Mouse (Mus musculus) kidney, adult 9 months (tissue): Measurements from ENCODE around the gene Trpv3.

Experiments
- DNase-seq: peaks from one replicate; pipeline ENCODE4 v3.0.0; 2022

Trpv3 gene

DNA sequence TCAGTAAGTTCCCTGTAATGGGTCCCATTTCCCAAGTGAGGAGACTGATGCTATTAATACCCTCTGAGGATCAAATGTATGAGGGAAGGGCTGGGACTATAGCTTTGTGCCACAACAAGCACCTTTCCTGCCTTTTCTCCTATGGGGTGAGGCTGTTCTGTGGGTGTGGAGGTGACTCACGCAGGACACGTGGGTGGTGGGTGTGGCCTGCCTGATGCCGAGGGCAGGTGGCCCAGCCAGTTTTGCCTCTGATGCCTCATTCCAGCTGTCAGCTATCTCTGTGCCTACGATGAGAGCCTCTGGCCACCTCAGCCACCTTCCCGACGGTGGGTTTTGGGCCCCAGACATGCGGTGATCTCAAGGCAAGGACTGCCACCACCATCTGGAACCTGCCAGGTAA lies at the start of gene Trpv3:
Trpv3 (plus strand) TSS at position 122 of the 400 bp plus-strand sequence.
- DNase-seq, result no peak

DNA sequence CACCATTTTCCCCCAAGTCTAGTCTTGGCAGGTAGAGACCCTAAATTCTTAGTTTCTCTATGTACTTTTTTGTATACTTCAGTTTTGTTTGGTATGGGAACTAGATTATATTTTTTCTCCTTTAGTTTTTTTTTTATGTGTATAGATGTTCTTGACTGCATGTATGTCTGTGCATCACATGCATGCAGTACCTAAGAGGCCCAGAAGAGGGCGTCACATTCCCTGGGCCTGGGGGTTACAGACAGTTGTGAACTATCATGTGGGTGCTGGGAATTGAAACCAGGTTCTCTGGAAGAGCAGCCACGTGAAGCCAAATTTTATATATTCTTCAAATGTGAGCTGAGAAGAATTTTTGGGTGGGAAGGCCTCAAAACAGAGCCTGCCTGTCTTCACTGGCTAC lies 47.5 kb upstream of the Trpv3 start:
- no peak for DNase-seq

DNA sequence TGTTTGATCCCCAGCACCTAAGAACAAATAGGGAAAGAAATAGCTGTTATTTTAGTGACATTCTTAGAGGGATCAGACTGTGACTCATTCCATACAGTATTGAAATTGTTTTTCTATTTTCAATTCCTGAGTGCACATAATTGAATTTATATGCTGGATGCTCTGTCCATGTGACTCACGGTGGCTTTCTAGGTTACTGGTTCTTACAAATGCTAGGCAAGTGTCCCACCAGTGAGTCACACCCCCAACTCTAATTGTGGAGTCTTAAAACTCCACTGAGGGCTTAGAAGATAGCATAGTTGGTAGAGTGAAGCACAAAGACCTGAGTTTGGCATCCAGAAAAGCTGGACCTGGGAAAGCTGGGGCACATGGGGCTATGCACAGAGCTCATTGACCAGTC lies 46.5 kb upstream of the Trpv3 start:
- no peak for DNase-seq

DNA sequence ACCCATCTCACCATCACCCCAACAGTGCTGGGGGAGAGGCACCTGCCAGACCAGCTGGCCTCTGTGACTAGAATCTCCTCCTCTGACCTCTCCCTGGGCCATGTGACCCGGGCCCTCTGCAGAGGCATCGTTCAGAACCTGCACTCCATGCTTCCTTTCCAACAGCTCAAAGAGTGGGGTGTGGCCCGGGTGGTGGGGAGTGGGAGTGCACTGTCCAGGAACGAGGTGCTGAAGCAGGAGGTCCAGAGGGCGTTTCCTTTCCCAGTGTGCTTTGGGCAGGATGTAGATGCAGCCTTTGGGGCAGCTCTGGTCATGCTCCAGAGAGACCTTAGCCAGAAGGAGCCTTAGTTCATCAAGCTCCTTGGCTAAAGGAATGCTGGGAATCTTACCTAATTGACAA lies 44.3 kb upstream of the Trpv3 start:
- no peak for DNase-seq

DNA sequence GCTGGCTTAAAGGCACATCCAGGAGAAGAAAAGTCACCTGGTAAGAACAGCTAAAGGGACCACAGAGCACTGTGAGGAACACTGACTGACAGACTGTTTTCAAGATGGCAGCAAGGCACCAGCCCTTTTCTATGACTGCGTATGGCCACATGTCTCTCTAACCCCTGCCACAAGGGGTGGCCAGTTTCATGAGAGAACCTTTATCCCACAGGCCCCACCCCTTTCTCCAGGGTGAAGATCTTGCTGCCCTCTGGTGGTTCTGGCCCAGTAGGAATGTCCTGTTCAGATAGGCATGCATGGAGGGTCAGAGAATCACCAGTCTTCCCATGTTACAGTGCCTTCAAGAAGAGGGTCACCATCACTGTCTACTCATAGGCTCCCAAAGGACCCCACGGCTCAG lies 43.2 kb upstream of the Trpv3 start:
- peak; percentile 68 for DNase-seq

DNA sequence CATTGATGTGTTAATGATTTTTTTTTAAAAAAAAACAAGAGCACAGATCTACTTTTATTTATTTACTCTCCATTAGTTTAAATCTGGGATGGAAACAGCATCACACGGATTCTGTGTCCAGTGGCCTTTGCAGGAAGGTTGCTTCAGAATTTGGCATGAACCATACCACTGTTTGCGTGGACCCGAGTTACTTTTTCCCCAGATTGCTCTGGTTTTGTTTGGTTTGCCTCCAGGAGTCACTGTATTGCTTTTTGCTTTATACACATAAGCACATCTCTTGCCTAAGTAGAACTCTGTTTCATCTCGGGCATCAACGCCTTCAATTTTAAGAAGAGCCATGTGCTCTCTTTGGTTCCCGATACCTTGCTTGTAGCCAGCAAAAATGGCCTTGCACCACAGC lies 41.3 kb upstream of the Trpv3 start:
- no peak for DNase-seq

DNA sequence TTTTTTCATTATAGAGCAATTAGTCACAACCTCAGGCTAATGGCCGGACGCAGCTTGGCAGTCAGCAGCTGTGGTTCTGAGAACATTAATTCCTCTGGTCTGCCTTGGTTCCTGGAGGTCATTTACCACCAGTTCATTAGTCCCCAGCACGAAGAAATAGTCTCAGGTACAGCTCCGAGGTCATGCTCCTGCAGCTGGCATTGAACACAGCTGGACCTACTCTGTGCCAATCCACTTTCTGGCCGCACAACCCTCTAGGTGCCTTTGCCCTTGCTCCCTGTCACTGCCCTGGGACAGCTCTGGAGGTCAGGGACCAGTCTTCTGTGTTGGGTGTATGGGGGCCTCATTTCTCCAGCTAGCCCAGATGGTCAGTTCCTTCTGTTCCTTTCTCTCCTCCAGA lies 38.3 kb upstream of the Trpv3 start:
- DNase-seq, result peak; percentile 24

DNA sequence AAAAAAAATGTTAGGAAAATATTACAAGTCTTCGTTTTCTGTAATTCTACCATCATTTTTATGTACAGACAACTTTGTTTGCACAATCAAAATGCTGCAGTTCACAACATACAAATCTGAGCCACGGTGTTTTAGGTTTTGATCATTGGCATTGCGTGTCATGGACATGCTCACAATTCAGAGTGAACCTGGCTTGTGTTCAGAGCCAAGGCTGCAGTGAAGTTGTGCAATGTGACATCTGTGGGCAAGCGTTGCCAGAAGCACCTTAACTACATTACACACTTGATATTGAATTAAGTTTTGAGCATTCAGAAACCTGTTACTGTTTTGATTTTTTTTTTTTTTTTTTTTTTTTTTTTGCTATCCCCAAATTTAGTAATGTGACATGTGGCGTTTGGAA lies 37.1 kb upstream of the Trpv3 start:
- DNase-seq, result no peak

DNA sequence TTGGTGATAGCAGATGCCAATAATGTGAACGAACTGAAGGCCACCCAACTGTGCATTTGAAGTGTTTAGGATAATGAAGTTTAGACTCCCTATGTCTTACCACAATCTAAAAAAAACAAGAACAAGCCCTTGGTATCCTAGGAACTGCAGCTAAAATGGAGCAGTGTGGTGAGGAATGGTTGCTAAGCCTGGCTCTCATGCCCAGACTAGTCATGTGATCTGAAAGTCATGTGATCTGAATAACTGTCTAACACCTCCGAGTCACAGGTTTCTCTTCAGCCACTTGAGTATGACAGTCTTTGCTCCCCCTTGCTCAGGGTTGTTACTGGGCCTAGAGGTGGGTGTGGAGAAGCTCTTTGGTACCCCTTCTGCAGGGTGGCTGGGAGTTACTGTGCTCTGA lies 34.7 kb upstream of the Trpv3 start:
- DNase-seq, result no peak

DNA sequence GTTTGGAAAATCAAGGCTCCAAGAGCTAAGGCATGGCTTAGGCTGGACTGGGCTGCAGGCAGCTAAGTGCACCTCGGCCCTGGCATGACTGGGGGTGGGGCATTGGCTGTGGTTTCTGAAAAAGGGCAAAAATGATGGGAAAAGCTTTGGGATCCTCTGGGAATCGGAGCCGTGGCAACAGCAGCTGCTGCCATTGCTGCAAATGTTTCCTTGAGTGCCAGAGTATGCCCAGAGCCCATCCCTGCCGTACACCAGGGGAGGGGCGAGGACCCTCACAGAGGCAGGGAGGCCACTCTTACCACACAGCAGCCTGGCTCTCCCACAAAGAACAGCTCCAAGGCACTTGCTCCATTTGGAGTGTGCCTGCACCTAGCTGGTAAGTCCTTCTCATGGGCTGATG lies 33.2 kb upstream of the Trpv3 start, which contains the start of gene Trpv1:
Trpv1 (plus strand) TSS at position 301 of the 400 bp plus-strand sequence.
- no peak for DNase-seq

DNA sequence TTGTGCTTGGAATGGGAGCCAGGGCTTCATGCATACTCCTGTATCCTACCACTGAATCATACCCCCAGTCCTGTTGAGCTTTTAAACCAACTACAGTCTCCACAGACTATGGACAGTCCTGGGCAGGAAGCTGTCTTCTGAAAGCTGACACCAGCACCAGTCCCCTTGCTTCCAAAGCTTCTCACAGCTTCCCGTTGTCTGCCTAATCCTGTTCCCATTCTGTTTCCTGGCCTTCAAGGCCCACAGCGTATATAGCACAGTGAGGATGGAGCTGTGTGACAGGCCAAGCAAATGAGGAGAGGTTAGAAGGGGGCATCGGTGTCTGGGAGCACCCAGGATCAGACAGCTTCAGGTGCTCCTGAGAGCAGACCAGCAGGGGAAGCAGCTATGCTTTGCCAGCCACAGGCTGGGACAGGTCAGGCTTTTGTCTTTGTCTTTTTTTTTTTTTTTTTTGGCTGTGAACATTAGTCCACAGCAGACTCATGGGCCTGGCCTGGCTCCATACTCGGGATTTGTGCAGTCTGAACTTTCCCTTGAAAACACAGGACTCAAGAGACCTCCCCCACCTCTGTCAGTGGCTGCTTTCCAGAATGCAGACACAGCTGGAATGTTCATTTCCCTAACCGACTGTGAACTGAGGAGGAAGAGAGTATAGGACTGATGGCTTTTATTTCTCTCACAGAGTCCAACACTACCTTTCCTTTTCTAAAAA lies 31.0 kb upstream of the Trpv3 start:
- DNase-seq, result peak; percentile 64

DNA sequence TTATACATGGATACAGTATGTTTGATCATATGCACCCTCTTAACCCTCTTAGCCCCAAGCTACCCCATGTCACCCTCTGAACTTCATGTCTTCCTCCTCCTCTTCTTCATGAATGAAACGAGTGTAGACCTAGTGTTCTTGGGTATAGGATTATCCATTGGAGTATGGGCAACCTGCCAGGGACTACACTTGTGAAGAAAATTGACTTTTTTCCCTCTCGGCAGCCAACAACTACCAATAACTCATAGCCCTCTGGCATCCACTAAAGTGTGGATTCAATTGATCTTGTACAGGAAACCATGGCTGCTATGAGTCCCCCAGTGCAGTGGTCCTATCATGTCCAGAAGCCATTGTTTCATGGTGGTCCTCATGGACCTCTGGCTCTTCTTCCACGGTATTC lies 30.5 kb upstream of the Trpv3 start:
- DNase-seq, result no peak

DNA sequence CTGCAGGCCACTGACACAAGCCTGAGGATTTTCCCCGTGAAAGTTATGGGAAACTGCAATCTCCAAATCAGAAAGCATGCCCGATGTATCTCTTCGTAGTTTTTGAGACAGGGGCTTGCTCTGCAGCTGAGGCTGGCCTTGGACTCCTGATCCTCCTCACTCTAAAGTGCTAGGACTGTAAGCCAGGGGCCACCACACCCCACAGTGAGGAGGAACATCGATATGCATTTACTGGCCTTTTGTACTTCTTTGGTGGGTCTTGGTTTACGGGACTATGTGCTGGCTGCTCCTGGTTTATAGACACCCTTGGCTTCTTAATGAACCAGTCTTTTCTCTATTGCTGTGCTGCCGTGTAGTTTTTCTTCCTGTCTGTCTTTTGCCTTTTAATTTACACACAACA lies 25.0 kb upstream of the Trpv3 start:
- no peak for DNase-seq

DNA sequence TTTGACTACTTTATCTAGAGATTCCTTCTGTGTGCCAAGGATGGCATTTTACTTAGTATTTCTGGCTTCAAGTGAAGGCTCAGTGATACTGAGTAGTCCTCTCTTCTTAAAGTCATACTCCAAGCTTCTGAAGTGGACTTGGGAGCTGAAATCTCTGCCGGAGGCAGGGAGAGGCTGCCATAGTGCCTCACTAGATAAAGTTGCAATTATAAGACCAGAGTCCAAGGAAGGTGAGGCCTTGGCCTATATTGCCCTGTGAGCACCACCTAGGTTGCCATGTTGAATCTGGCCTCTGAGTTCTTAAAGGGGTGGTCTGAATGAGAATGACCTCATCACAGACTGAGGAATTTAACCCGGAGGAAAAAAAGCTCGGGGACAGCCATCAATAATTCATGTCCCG lies 24.4 kb upstream of the Trpv3 start:
- DNase-seq, result no peak

DNA sequence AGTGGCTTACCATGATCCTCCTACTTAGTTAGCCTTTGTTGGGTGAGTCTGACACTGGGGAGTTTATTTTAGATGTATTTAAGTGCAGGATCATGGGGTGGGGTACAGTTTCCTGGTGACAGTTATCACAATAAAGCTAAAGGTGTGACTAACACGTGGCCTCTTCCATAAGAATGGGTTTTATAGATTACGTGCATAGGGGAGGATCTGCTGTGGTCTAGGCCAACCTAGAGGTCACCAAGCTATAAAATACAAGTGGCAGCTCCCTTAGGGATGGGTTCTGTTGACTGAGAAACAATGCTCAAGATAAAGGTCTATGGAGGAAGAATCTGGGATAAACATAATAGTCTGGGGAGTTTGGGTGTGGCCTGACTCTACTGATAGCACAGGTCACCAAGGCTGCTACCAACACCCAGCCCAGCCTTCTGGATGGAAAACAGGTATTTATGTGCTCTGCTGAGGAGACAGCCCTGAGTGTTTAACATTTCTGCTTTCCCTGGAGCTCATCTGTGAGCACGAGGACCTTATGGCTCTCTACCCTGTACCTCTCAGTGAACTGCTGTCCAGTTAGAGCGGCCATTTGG lies 9.7 kb upstream of the Trpv3 start:
- no peak for DNase-seq

DNA sequence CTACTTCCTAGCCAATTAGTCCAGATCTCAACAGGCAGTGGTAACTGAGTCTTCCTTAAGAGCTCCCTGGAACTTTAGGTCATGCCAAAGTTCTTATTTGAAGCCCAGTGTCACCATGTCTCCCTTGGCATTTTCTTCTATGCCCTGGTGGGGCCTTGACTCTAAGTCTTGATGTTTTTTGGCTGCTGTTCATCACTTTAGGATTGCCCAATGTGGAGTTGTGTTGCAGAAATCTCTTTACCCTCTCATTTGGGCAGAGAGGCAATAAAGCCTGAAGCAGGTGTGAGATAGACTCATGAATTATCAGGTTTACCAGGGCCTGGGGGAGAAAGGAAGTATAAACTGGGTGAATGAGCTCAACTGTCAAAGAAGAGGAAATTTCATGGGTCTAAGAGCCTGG lies 8.5 kb upstream of the Trpv3 start:
- no peak for DNase-seq

DNA sequence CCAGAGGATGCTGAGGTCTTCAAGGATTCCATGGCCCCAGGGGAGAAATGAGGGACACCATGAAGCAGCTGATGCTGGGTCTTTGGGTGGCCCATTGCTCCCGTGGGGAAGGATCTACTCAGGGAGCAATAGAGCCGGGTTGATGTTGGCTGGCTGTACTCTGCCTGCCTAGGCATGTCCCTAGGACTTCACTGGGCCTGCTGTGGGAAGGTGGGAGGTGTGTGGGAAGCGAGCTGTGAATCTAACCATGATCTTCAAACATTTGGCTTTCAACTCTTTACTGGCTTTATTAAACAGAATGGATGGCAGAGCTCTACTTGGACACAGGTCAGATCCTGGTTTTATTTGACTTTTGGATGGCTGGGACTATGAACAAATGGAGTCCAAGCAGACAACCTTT lies 6.7 kb upstream of the Trpv3 start:
- no peak for DNase-seq

DNA sequence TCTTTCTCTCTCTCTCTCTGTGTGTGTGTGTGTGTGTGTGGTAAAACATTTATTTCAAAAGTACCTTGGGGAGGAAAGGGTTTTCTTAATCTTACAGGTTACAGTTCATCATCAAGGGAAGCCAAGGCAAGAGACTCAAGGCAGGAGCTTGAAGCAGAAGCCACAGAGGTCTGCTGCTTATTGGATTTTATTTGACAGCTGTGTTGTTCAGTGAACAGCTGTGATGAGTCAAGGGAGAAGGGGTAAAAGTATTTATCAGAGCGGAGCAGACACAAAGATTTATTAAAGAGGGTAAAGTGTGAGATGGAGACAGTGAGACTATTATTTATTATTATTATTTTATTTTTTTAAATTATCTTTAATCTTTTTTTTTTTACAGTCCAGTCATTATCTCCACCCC lies 5.8 kb upstream of the Trpv3 start:
- DNase-seq, result no peak

DNA sequence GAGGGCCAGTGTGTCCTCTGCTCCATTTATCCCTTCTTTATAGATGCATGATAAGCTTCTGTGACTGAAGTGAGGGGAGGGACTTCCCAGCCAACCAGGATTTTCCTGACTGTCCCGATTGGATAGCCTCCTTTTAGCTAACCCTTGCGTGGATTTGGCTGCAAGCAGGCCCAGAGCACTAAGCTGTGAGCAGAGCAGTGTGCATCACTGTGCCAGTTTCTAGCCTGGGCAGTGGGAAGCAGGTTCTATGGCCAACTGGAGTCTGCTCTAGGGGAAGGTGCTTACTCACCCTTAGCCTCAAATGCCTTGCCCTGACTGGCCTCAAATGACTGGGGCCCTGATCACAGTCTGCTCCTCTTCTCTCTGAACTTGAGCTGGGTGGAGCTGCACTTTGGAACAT lies 7.6 kb downstream of the Trpv3 start:
- DNase-seq, result no peak

DNA sequence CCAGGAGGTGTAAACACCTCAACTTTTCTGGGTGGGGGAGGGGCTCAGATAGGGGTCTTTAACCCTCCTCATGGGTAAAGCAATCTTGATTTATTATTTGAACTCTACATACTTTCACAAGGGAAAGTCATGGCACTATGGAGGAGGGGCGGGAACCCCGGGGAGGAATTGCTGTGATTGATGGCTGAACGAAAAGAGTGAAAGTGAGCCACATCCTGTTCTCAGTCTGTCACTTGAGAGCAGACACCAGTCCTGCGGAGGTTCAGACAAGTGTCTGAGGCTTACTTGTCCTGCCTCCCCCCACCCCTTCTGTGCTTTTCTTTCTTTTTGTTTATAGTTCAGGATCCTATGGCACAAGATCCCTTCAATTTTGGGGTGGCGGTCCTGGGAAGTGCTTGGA lies 13.5 kb downstream of the Trpv3 start:
- DNase-seq, result no peak

DNA sequence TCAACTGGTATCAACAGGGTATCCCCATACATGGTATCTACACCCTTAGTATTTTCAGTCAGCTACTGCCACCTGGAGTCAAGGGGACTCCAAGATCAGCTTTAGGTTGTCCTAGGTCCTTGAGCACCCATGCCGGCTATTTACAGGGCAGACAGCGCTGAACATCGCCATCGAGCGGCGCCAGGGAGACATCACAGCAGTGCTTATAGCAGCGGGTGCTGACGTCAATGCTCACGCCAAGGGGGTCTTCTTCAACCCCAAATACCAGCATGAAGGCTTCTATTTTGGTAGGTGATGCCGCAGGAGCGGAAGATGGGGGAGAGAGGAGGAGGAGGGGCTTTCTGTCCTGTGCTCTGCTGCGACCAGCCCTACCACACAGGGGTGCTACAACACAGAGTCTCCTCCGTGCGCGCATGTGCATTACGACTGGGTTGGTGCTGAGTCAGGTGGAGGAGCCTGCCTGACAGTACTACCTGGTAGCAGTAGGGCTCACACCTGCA lies 14.4 kb downstream of the Trpv3 start:
- DNase-seq, result peak; percentile 67

DNA sequence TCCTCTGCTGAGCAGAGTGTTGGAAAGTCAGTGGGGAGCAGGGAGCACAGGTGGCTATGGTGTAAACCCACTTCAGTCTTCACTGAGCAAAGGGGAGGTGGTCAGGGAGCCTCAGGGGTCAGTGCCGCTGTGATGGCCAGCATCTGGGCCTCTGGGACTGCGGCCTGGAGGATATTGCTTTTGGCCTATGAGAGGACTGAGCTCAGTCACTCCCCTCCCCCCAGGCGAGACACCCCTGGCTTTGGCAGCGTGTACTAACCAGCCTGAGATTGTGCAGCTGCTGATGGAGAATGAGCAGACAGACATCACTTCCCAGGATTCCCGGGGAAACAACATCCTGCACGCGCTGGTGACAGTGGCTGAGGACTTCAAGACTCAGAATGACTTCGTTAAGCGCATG lies 16.2 kb downstream of the Trpv3 start:
- peak; percentile 31 for DNase-seq

DNA sequence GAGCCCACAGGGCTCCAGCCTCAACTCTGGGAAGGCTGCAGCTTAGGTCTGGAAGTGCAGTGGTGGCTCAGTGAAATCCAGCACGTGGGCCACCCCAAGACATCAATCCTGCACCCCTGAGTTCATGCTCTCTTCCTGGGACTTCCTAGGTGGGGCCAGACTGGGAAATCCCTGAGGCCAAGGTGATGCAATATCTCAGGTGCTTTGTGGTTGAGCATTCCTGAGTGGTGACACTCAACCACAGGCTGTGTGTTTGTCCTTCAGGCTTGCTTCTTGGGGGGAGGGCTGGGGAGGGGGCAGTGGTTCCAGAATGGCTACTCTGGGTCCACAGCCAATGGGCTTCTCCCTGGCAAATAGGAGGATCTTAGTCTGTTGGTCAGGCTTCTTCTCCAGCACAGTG lies 16.7 kb downstream of the Trpv3 start:
- DNase-seq, result no peak

DNA sequence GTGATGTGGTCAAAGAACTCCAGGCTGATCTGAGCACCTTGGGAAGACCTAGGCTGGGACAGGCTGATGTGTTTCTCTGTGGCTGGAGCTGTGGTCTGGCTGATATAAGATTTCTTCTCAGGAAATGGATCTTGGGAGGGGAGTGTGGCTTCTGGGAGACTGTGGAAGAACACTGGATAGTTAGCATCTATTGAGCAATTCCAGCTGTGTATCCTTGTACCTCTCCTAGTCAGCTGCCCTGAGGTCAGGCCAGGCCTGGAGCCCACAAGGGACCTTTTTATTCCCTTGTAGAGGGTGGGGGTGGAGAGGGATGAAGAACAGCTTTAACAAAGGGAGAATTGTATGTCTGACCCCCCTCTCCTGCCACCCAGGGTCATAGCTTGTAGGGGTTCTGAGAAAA lies 17.2 kb downstream of the Trpv3 start:
- no peak for DNase-seq

DNA sequence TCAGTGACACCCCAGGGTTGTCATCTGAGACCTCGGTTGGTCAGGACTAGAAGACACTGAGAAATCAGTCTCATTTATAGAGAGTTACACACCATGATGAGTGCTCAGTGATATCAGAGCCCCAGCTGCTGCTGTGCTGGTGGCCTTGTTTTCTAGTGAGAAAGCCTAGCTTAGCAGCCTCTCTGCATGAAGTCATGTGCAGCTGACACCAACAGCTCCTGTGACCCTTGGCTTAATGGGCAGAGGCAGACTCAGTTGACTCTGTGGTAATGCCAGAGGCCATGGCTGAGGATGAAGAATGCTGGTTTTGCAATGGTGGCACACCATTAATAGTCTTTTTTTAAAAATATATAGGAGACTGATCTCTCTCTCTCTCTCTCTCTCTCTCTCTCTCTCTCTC lies 22.4 kb downstream of the Trpv3 start:
- no peak for DNase-seq
